Mouse (Mus musculus) heart, adult 2 months (tissue): ENCODE results near the gene Ifnk. TPM values are rescaled to one million over a fixed set of nuclear protein-coding genes. Genes with fewer than 3 reads are reported as not detected.

Experiments used
- DNase-seq, 2 experiments: peaks; one replicate each; pipeline ENCODE4 v3.0.0; 2021
- H3K27ac ChIP-seq: fragments of 200-600 bp; 2 replicates; pipeline ENCODE4 v1.8.1; 2022
- H3K27me3 ChIP-seq: fragments of 200-500 bp; 2 replicates; pipeline ENCODE4 v1.6.1; 2012; ENCODE audit warnings: mild to moderate bottlenecking, low read length, inconsistent platforms, mixed read lengths; ENCODE audit not compliant: control insufficient read depth, insufficient read depth
- H3K36me3 ChIP-seq: fragments of 200-500 bp; 2 replicates; pipeline ENCODE4 v1.6.1; 2012; ENCODE audit warnings: low read length, inconsistent platforms; ENCODE audit not compliant: control insufficient read depth, insufficient read depth
- H3K4me1 ChIP-seq: fragments of 200-500 bp; 2 replicates; pipeline ENCODE4 v1.6.1; 2011; ENCODE audit warnings: low read length; ENCODE audit not compliant: control insufficient read depth, insufficient read depth
- H3K4me3 ChIP-seq: fragments of 200-600 bp; 2 replicates; pipeline ENCODE4 v1.8.1; 2022
- H3K79me2 ChIP-seq: fragments of 200-500 bp; replicated peaks from 2 replicates; pipeline ENCODE4 v1.6.1; 2012; ENCODE audit warnings: mild to moderate bottlenecking, inconsistent platforms, low read length, moderate library complexity, mixed read lengths; ENCODE audit not compliant: control insufficient read depth, insufficient read depth
- H3K9ac ChIP-seq: fragments of 200-500 bp; 2 replicates; pipeline ENCODE4 v1.6.1; 2012; ENCODE audit warnings: low read depth, mild to moderate bottlenecking, control low read depth, inconsistent platforms, low read length, mixed read lengths
- CTCF ChIP-seq: fragments of 200-600 bp; IDR thresholded peaks from 2 replicates; pipeline ENCODE4 v1.8.1; 2022; ENCODE audit warnings: antibody characterized with exemption, mild to moderate bottlenecking, moderate library complexity
- EP300 ChIP-seq: fragments of 200-500 bp; IDR thresholded peaks from 2 replicates; pipeline ENCODE4 v1.6.1; 2011; ENCODE audit warnings: low read depth, low read length, control low read depth; ENCODE audit not compliant: insufficient read depth
- POLR2A ChIP-seq: fragments of 200-500 bp; IDR thresholded peaks from 2 replicates; pipeline ENCODE4 v1.6.1; 2011; ENCODE audit warnings: mild to moderate bottlenecking, low read depth, low read length, control low read depth; ENCODE audit not compliant: insufficient read depth
- WGBS: fragments of 180-500 bp; shearing (Covaris S2); methylation state at CpG from one replicate; pipeline ENCODE4 v1.1.7; 2018; 5-methylcytosine and 5-hydroxymethylcytosine counted together
- intact Hi-C: fragments of 180-260 bp; cut with DNase I; formaldehyde crosslinking; loops from one replicate; pipeline ENCODE4 v1.15.1; 2025
- polyA plus RNA-seq: library from polyadenylated mRNA; depleted of rRNA; stranded (reverse); fragments of >200 nt; gene quantifications from 2 replicates; pipeline ENCODE4 v1.2.3, GENCODE M21; 2012
- total RNA-seq, 2 experiments: library from RNA; stranded (reverse); gene quantifications; 2 replicates each; pipeline ENCODE4 v1.2.3; 2021

The Ifnk gene
- total and polyA plus RNA-seq, 3 experiments = not detected

DNA sequence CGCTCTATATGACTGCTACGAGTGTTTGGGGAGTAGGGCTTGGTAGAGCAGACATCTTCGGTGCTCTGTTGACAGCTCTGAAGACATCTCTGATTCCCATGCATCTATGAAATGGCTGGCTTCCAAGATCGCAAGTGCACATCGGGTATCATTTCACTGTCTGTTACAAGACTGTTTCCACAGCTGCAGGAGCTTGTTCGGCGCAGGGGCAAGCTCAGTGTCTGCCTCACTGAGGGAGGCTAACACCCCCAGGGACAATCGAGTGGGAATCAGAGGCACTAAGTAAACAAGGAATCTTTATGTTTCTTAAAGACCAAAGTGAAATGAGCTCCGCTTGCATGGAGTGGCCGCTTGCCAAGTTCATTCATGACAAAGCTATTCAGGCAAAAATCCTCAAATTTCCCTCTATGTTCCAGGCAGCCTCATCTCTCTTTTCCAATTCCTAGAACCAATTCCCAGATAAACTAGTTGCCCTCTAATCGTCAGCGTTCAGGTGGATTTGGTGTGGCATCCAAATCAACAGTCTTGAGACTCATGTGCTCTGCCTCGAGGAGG is 17.8 kb downstream of the Ifnk start:
- Histone ChIP-seq H3K27me3 (no peaks in the 10 kb centered on the region), H3K4me3 (no peak overlapping the region), H3K9ac (no peak overlapping the region), H3K36me3 (no peaks in the 10 kb centered on the region), H3K79me2 (no peaks in the 10 kb centered on the region), H3K27ac (no peak overlapping the region), H3K4me1 (no peaks in the 10 kb centered on the region)
- 66% methylated on average over 13 of the region's 13 CpGs for WGBS
- intact Hi-C loops = no loop called here
- TF ChIP-seq EP300 (no peak), POLR2A (no peak), CTCF (no peak)
- no peak for DNase-seq

DNA sequence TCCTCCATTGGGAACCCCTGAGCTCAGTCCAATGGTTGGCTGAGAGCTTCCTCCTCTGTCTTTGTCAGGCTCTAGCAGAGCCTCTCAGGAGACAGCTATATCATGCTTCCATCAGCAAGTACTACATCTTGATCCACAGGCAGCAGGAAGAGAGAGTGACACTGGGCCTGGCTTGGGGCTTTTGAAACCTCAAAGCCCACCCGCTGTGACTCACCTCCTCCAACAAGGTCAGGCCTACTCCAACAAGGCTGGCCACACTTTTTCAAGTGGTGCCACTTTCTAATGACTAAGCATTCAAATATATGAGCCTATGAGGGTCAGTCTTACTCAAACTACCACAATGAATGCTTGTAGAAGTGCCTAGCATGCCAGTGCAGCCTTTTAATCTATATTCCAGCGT is 20.6 kb downstream of the Ifnk start:
- no peak for TF ChIP-seq EP300
- TF ChIP-seq POLR2A = no peak
- no peak for TF ChIP-seq CTCF
- Histone ChIP-seq H3K79me2 (no peaks in the 10 kb centered on the region), H3K36me3 (no peaks in the 10 kb centered on the region), H3K4me3 (no peak overlapping the region), H3K27me3 (no peaks in the 10 kb centered on the region), H3K9ac (no peak overlapping the region), H3K4me1 (no peaks in the 10 kb centered on the region), H3K27ac (no peak overlapping the region)
- WGBS = 89% methylated on average over 2 of the region's 2 CpGs
- intact Hi-C loops = no loop called here
- DNase-seq = no peak

DNA sequence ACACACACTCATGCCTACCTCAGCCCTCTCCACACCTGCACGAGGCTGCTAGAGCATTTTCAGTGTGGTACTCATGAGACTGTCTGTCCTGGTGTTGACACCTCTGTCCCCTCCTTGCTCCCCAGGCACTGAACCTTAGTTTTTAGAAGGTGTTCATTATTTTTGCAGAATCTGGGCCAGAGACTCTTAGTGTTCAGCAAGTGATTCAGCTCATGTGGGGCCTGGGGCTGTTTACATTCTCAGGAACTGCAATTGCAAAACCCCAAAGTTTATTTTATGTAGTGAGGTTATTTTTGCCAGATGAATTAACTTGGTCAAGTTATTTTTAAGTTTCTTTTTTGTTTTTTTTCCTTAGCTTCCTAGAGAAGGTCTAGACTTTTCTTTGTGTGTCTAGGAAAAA is 21.7 kb downstream of the Ifnk start:
- TF ChIP-seq EP300 (no peak), CTCF (no peak)
- 72% methylated on average over 1 of the region's 1 CpGs for WGBS

DNA sequence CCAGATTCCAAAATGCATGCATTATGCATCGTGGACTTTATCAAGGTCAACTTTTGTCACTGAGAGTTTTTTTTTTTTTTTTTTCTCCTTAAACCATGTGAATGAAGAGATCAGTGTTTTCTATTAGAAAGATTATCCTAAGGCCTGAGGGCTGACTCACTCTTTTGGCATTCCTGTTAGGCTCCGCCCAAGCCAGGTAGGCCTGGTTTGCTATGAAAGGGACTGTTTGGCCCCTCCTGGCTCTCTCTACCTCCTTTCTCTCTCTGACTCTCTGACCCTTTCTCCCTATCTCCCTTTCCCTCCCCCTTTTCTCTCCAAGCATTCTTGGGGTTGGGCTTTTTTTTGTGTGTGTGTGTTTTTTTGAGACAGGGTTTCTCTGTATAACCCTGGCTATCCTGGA is 23.7 kb downstream of the Ifnk start:
- 90% methylated on average over 2 of the region's 2 CpGs for whole genome bisulfite sequencing
- intact Hi-C loops = no loop called here
- Histone ChIP-seq H3K4me3 (no peak overlapping the region), H3K79me2 (no peaks in the 10 kb centered on the region), H3K9ac (no peak overlapping the region), H3K27ac (no peak overlapping the region), H3K27me3 (no peaks in the 10 kb centered on the region), H3K4me1 (no peaks in the 10 kb centered on the region), H3K36me3 (no peaks in the 10 kb centered on the region)
- no peak for DNase-seq
- no peak for TF ChIP-seq POLR2A
- no peak for TF ChIP-seq CTCF
- no peak for TF ChIP-seq EP300

More for the DNA sequence above, 21.7 kb downstream of the Ifnk start:
- no peaks in the 10 kb centered on the region for H3K4me1 ChIP-seq
- H3K36me3 ChIP-seq = no peaks in the 10 kb centered on the region
- no peak overlapping the region for H3K4me3 ChIP-seq
- H3K27me3 ChIP-seq = no peaks in the 10 kb centered on the region
- no peaks in the 10 kb centered on the region for H3K79me2 ChIP-seq
- no peak overlapping the region for H3K27ac ChIP-seq
- intact Hi-C loops = no loop called here
- DNase-seq = no peak
- H3K9ac ChIP-seq = no peak overlapping the region

DNA sequence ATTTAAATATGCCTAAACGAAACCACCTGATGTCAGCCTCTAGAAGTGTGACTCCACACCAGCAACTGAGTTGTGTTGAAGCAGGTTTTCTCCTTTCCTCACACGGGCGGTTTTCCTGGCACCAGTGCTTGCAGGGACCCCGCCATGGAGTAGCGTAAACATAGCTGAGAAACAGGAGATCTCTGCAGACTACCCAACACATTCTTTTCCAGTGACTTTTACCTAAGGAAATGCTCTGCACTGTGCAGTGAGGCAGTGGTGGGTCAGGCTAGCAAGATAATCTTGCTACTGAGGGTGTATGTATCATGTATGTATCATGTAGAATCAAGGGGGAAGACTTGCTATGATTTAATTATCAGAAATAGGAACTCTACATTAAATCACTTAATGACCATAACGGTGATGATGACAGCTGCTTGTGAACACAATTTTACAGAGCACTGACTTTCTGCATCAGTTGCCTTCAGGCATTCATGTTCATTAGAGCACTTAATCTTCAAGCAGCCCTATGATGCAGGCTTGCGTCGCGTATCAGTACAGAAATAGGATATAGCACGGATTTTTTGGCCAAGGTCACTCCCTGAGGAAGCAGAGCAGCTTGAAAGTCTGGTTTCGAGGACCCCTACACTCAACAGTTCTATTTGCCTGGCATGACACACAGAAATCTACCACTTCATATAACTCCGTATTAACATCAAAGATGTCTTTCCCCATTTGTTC is 26.2 kb downstream of the Ifnk start:
- no peaks in the 10 kb centered on the region for H3K36me3 ChIP-seq
- intact Hi-C loops = no loop called here
- TF ChIP-seq CTCF (no peak), EP300 (no peak), POLR2A (no peak)
- WGBS = 68% methylated on average over 12 of the region's 12 CpGs
- no peaks in the 10 kb centered on the region for H3K79me2 ChIP-seq
- no peak overlapping the region for H3K4me3 ChIP-seq
- no peak overlapping the region for H3K9ac ChIP-seq
- H3K4me1 ChIP-seq = no peaks in the 10 kb centered on the region
- no peak overlapping the region for H3K27ac ChIP-seq
- DNase-seq = no peak
- H3K27me3 ChIP-seq = no peaks in the 10 kb centered on the region

DNA sequence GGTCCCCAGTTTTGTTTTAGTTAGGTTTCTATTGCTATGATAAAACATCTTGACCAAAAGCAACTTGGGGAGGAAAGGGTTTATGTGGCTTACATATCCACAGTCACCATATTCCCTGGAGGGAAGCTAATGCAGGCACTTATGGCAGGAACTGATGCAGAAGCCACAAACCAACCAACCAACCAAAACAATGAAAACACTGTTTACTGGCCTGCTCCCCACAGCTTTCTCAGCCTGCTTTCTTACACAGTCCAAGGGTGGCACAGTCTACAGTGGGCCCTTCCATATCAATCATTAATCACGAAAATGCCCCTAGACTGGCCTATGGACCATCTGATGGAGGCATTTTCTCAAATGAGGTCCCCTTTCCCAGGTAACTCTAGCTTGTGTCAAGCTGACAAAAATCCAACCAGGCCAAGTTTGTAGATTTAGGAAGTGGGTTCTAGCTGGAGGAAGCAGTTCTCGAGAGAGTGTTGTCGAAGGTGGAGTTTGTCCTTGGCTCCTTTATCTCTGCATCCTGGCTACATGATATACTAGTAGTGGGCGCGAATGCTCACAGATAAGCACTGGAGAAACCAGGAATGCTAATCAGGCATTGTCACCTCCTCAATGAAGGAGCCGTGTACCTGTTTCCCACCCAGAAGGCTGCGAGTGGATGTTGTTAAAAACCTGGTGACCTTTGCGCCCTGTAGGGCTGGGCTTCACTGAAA is 35.9 kb downstream of the Ifnk start:
- Histone ChIP-seq H3K27me3 (no peaks in the 10 kb centered on the region), H3K79me2 (no peaks in the 10 kb centered on the region), H3K36me3 (peaks cover 7% of the 10 kb centered on the region), H3K4me1 (no peaks in the 10 kb centered on the region), H3K9ac (no peak overlapping the region), H3K4me3 (no peak overlapping the region), H3K27ac (no peak overlapping the region)
- no peak for DNase-seq
- WGBS = 80% methylated on average over 8 of the region's 8 CpGs
- intact Hi-C loops = no loop called here
- no peak for TF ChIP-seq EP300
- no peak for TF ChIP-seq CTCF
